Mouse (Mus musculus) kidney, embryonic 15.5 days (tissue): Measurements from ENCODE around the gene Pou2f3. TPM values are rescaled to one million over a fixed set of nuclear protein-coding genes. Genes with fewer than 3 reads are reported as not detected.
A peak's percentile ranks its signal among the peaks of the same experiment; 100 is the strongest.

Source experiments
- ATAC-seq: fragments of 200-750 bp; cut with Nextera tagmentation; replicated peaks from 2 replicates; pipeline ENCODE4 v1.8.0; 2017; ENCODE audit warnings: moderate TSS enrichment; ENCODE audit not compliant: low FRiP score
- H3K27ac ChIP-seq: fragments of 300-500 bp; sonication (generic); 2 replicates; pipeline ENCODE4 v1.5.1; 2015; ENCODE audit warnings: mild to moderate bottlenecking, inconsistent platforms
- H3K27me3 ChIP-seq: fragments of 300-500 bp; sonication (generic); 2 replicates; pipeline ENCODE4 v1.6.1; 2015; ENCODE audit warnings: inconsistent platforms
- H3K36me3 ChIP-seq: fragments of 300-500 bp; sonication (generic); 2 replicates; pipeline ENCODE4 v1.6.1; 2015; ENCODE audit warnings: inconsistent platforms
- H3K4me1 ChIP-seq: fragments of 300-500 bp; sonication (generic); 2 replicates; pipeline ENCODE4 v1.6.1; 2015; ENCODE audit warnings: inconsistent platforms
- H3K4me2 ChIP-seq: fragments of 300-500 bp; sonication (generic); 2 replicates; pipeline ENCODE4 v1.6.1; 2015; ENCODE audit warnings: moderate library complexity, mild to moderate bottlenecking, inconsistent platforms
- H3K4me3 ChIP-seq: fragments of 300-500 bp; sonication (generic); replicated peaks from 2 replicates; pipeline ENCODE4 v1.5.1; 2015; ENCODE audit warnings: mild to moderate bottlenecking, inconsistent platforms
- H3K9ac ChIP-seq: fragments of 300-500 bp; sonication (generic); 2 replicates; pipeline ENCODE4 v1.6.1; 2015; ENCODE audit warnings: mild to moderate bottlenecking, inconsistent platforms
- H3K9me3 ChIP-seq: fragments of 300-500 bp; sonication (generic); replicated peaks from 2 replicates; pipeline ENCODE4 v1.6.1; 2016; ENCODE audit warnings: inconsistent platforms
- WGBS: fragments of 180-500 bp; shearing (Covaris S2); methylation state at CpG from one replicate; pipeline ENCODE4 v1.1.7; 2015; ENCODE audit warnings: mixed read lengths; 5-methylcytosine and 5-hydroxymethylcytosine counted together
- polyA plus RNA-seq: library from polyadenylated mRNA; unstranded; fragments of >200 nt; fragmentation: Nextera tagmentation; extraction: Ambion mirVana; gene quantifications from 2 replicates; pipeline ENCODE4 v1.2.1, GENCODE M21; 2015

The Pou2f3 gene
- polyA plus RNA-seq, 1 experiment from 2014 or later: not detected

DNA sequence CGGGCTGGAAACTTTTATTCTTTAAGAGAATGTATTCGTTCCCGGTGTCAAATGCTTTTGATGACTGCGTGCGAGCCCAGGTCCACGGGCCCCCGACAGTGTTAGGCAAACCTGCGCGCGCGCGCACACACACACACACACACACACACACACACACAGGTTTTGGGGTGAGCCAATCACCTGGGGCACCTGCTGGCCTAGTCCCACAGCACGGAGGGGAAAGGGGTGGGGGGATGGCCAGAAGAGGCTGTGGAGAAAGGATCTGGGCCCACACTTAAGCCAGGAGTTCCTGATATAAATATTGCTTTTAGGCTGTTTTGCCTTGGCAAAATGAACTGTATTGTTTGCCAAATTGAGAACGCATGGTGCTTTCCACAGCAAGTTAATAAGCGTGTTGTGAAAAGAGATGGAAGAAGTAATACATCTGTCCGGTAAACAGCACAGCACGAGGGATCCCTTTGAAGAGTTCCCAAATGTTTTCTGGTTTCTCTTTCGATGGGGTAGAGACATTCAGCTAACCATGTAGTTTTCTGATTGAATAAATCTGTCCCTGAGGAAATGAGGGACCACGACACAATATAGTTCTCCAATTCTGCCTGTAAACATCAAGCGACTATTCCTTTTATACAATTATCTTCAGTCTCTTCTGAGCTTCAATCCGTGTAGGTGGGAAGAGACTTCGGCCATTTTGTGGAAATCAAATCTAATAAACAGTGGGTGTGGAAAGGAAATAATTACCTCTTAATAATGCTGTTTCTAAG, 103.6 kb downstream of the Pou2f3 start:
- Histone ChIP-seq H3K36me3 (peaks cover 17% of the 10 kb centered on the region), H3K9me3 (no peaks in the 10 kb centered on the region), H3K4me3 (peak overlapping the region; percentile 92), H3K27me3 (no peaks in the 10 kb centered on the region), H3K4me1 (peaks cover 39% of the 10 kb centered on the region), H3K9ac (peak overlapping the region; percentile 91), H3K4me2 (peak overlapping the region; percentile 78), H3K27ac (peak overlapping the region; percentile 92)
- peak; percentile 30; the same call in 1 of the 2 replicates for ATAC-seq
- WGBS: 16% methylated on average over 22 of the region's 22 CpGs

DNA sequence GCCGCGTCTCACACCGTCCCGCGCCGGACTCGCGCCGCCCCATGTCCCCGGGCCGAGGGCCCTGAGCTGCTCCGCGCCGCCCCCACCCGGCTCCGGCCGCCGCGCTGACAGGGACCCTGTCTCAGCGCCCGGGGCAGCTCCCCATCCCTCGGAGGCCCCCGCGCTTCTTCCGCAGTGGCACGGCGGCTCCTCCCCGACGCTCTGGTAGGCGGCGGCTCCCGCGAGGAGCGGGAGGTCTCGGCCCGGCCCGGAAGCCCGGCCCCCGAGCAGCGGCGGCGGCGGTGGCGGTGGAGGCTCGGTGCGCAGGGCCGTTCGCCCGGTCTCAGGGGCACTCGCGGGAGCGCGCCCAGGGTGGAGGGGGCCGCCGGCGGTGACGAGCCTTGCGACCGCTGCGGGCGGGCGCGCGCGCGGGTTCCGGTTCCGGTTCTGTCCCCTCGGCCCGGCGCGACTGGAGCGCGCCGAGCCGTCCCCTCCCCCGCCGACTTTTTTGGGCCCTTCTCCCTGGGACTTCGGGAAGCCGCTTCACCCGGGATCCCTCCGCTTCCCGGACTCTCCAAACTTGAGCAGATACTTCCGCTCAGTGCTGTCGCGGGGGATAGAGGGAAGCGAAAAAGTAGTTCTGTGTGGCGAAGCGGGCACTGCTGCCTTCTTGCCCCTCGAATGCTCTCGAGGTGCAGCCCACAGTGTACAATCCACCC, 104.4 kb downstream of the Pou2f3 start:
- H3K4me1 ChIP-seq: peaks cover 41% of the 10 kb centered on the region
- no peaks in the 10 kb centered on the region for H3K9me3 ChIP-seq
- under 1% methylated on average over 86 of the region's 91 CpGs for WGBS
- H3K4me2 ChIP-seq: peak overlapping the region; percentile 78
- H3K27me3 ChIP-seq: no peaks in the 10 kb centered on the region
- ATAC-seq: peak; percentile 77
- peak overlapping the region; percentile 92 for H3K27ac ChIP-seq
- H3K36me3 ChIP-seq: peaks cover 9% of the 10 kb centered on the region
- peak overlapping the region; percentile 91 for H3K9ac ChIP-seq
- H3K4me3 ChIP-seq: peak overlapping the region; percentile 92

DNA sequence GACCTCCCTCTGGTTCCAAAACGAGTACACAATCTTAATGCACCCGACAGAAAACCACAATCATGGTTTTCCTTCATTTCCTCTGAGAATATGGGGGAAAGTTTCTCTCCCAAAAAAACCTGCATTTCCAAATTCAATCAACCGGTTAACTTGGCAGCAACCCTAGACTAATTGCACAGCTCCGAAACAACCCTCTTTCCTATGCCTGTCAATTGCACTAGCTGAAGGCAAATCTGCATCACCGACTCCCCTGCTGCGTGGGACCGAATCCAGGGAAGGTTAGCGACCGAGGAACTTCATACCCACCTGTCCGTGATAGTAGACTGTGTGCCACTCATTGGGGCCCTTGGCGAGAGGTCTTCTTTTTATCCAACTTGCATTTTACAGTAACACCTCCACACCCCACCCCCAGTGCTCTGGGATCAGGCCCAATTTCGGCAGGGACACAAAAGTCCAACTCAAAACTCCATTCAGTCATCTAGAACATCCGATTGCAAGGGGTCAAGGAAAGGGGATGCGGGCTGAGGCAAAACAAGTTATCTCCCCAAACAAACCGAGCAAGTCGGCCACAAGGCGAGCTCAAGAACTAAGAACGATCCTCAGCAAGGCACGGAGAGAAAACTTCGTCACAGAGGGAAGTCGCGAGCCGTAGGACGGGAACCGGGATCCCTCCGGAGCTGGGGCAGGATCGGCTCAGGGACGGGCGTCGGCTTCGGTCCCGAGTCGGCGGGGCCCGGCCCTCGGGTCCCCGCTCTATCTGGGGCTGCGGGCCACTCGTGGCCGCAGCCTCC, 105.1 kb downstream of the Pou2f3 start:
- ATAC-seq: peak; percentile 30; the same call in 1 of the 2 replicates
- H3K4me1 ChIP-seq: peaks cover 43% of the 10 kb centered on the region
- no peaks in the 10 kb centered on the region for H3K9me3 ChIP-seq
- peak overlapping the region; percentile 78 for H3K4me2 ChIP-seq
- peak overlapping the region; percentile 92 for H3K4me3 ChIP-seq
- H3K9ac ChIP-seq: peak overlapping the region; percentile 91
- no peaks in the 10 kb centered on the region for H3K27me3 ChIP-seq
- under 1% methylated on average over 40 of the region's 40 CpGs for WGBS
- H3K36me3 ChIP-seq: 0 out of 2 replicates have a peak, but pooled peaks cover 1% of the 10 kb centered on the region
- peak overlapping the region; percentile 92 for H3K27ac ChIP-seq

DNA sequence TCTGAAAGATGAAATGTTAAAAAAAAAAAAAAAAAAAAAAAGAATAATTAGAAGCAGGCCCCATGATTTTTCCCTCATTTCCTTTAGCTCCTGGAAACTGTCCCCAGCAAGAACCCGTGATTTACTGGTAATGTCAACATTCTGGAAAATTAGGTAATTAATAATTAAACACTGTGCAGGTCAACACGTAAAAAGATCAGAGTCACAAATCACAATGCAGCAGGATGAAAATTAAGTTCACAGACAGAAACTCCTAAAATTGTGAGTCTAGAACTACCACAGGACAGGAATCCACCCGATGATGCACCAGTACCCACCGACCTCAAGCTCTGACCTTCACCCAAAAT, 105.7 kb downstream of the Pou2f3 start:
- peak overlapping the region; percentile 92 for H3K27ac ChIP-seq
- no peaks in the 10 kb centered on the region for H3K27me3 ChIP-seq
- peaks cover 46% of the 10 kb centered on the region for H3K4me1 ChIP-seq
- peak overlapping the region; percentile 92 for H3K4me3 ChIP-seq
- no peaks in the 10 kb centered on the region for H3K9me3 ChIP-seq
- H3K4me2 ChIP-seq: peak overlapping the region; percentile 78
- H3K36me3 ChIP-seq: no peaks in the 10 kb centered on the region
- no peak for ATAC-seq
- WGBS: 0% methylated on average over 4 of the region's 4 CpGs
- H3K9ac ChIP-seq: peak overlapping the region; percentile 91

DNA sequence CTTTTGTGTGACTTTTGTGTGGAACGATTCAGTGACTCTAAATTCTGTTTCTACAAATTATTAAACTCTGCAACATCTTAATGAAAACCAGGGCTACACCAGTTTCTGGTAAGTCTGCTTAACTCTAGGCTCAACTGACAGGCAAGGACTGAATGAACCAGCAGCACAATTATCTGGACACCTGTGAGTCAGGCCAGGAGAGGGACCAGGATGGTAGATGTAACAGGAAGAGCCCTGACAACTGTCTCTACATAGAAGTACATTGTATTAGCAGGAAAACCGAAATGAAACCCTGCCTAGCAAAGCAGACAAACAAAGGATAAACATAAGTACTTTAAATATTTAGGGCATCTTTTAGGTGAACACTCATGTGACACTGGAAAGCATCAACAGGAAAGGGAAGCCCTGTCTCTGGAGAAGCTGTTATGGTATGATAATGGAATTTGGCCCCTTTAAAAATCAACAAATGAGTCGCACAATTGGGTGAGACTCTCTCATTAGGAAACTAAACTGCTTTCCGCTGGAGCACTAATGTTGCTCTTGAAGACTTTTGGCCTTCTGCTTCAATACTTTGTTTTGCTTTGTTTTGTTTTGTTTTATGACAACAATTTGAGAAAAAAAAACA, 106.4 kb downstream of the Pou2f3 start:
- WGBS: 15% methylated on average over 4 of the region's 4 CpGs
- peak overlapping the region; percentile 91 for H3K9ac ChIP-seq
- no peaks in the 10 kb centered on the region for H3K9me3 ChIP-seq
- peak overlapping the region; percentile 78 for H3K4me2 ChIP-seq
- no peak for ATAC-seq
- no peaks in the 10 kb centered on the region for H3K36me3 ChIP-seq
- peak overlapping the region; percentile 92 for H3K4me3 ChIP-seq
- H3K4me1 ChIP-seq: peaks cover 48% of the 10 kb centered on the region
- no peaks in the 10 kb centered on the region for H3K27me3 ChIP-seq
- peak overlapping the region; percentile 58; the same call in 1 of the 2 replicates for H3K27ac ChIP-seq

DNA sequence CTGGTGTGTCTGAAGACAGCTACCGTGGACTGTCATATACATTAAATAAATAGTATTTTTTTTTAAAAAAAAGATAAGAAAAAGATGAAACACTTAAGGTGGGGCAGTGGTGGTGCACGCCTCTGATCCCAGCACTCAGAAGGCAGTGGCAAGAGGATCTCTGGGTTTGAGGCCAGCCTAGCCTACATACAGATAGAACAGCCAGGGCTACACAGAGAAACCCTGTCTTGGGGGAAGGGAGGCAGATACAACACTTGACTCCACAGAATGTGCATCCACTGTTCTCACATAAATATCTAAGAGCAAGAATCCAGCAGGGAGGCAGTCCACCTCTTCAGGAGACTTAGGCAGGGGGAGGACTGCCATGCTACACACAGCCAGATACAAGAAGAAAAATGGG, 107.2 kb downstream of the Pou2f3 start:
- no peak overlapping the region for H3K9ac ChIP-seq
- no peak for ATAC-seq
- no peak overlapping the region for H3K27ac ChIP-seq
- peak overlapping the region; percentile 78 for H3K4me2 ChIP-seq
- no peaks in the 10 kb centered on the region for H3K9me3 ChIP-seq
- no peaks in the 10 kb centered on the region for H3K36me3 ChIP-seq
- peaks cover 50% of the 10 kb centered on the region for H3K4me1 ChIP-seq
- H3K4me3 ChIP-seq: peak overlapping the region; percentile 92
- 90% methylated on average over 2 of the region's 2 CpGs for WGBS
- H3K27me3 ChIP-seq: no peaks in the 10 kb centered on the region

DNA sequence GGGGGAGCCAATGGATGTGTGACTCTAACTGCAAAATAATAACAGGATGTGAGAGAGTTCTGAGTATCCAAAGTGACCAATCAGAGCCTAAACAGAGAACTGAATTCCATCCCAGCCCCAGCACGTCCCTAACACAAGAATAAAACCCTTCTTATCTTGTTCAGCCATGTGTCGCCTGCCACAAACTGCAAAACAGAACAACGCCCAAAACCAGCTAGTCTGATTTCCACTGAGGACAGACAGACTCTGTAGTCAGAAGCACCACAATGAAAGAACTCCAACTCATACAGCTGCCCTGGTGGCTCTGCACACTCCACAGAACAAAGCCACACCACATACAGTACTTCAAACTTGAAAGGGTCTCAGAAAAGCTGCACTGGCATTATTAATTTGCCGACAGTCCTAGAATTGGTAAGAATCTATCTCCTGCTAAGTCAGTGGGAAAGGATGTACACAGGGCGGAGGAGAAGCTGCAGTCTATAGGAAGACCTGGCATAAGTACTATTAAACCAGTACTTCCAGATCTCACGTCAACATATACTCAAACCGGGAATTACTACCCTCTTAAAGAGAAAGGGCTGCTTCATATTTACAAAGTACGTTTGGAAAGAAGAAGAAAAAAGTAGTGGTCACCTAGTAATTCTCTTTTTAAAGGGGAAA, 108.1 kb downstream of the Pou2f3 start:
- no peak overlapping the region for H3K9ac ChIP-seq
- H3K4me1 ChIP-seq: peaks cover 50% of the 10 kb centered on the region
- H3K27me3 ChIP-seq: no peaks in the 10 kb centered on the region
- 67% methylated on average over 8 of the region's 8 CpGs for WGBS
- H3K27ac ChIP-seq: peak overlapping the region; percentile 46; the same call in 1 of the 2 replicates
- H3K9me3 ChIP-seq: no peaks in the 10 kb centered on the region
- peak overlapping the region; percentile 92 for H3K4me3 ChIP-seq
- no peaks in the 10 kb centered on the region for H3K36me3 ChIP-seq
- peak overlapping the region; percentile 78 for H3K4me2 ChIP-seq
- ATAC-seq: no peak

DNA sequence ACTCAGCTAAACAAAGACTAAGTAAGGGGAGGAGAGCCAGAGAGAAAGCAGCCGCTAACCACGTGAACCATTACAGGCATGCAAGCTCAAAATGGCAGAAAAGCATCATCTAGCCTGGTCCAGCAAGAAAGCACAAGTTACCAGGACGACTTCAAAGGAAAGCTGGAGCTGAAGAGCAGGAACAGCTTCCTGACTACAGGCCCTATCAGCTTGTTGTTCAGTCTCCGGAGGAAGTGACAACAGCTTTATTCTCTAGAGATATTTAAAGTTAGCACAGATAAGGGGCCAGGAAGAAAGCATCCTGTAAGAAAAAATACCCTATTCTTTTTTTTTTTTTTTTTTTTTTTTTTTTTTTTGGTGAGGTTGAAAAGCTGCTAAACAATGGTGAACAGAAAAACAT, 111.2 kb downstream of the Pou2f3 start:
- Histone ChIP-seq H3K4me1 (peaks cover 52% of the 10 kb centered on the region), H3K36me3 (no peaks in the 10 kb centered on the region), H3K9ac (no peak overlapping the region), H3K4me2 (no peak overlapping the region), H3K4me3 (no peak overlapping the region), H3K27me3 (no peaks in the 10 kb centered on the region), H3K27ac (no peak overlapping the region; the same call in 1 of the 2 replicates), H3K9me3 (no peaks in the 10 kb centered on the region)
- no peak for ATAC-seq
- WGBS: 48% methylated on average over 4 of the region's 4 CpGs

DNA sequence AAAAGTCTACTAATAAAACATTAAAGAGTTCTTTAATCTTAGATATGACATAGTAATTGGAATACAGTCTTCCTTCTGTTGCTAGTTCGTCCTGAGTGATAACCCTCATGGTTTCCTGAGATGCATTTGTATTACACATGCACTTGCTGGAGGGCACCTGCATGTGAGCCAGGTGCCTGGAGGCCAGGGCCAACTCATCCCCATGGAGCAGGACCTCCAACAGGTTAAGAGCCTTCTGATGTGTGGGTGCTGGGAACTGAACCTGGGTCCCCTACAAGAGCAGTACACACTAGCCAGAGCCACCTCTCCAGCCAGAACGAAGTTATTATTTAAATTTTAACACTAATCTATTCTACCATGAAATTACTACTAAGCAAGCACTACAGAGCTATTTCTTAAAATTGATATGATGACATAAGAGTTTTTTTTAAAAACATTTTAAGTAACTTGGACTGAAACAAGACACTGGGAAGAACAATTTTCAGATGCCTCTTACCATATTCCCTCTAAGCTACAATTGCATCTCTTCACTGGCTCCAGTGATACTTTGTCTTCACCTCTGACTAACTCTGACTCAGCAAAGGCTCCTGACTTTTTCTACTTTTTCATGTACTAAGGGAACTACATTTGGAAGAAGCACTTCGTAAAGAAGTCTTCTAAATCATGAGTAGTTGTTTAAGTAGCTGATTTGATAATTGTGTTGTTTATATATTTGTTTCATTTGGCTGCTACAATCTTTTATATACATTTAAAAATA, 112.2 kb downstream of the Pou2f3 start:
- H3K36me3 ChIP-seq: no peaks in the 10 kb centered on the region
- H3K4me3 ChIP-seq: no peak overlapping the region
- no peak for ATAC-seq
- peaks cover 49% of the 10 kb centered on the region for H3K4me1 ChIP-seq
- no peak overlapping the region for H3K27ac ChIP-seq
- no peak overlapping the region for H3K4me2 ChIP-seq
- H3K27me3 ChIP-seq: no peaks in the 10 kb centered on the region
- H3K9me3 ChIP-seq: no peaks in the 10 kb centered on the region
- WGBS: 87% methylated on average over 3 of the region's 3 CpGs
- no peak overlapping the region for H3K9ac ChIP-seq

DNA sequence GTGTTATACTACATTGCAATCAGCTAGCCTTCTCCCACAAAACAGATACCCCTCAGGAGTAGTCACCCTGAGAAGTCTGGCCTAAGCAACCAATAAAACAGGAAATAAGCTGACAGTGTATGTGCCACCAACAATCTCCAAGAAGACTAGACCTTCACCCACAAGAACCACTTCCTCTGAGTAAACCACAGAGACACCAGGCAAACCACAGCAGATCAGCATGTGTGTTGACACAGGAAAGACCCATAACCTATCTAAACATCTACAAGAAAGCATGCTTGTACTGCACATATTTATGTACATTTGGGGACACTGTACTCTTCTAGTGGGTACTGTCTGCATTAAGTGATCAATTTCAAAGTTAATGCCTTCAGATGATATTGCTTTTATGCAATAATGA, 113.8 kb downstream of the Pou2f3 start:
- H3K4me2 ChIP-seq: no peak overlapping the region
- ATAC-seq: no peak
- H3K4me3 ChIP-seq: no peak overlapping the region
- H3K27me3 ChIP-seq: no peaks in the 10 kb centered on the region
- no peak overlapping the region for H3K27ac ChIP-seq
- no peak overlapping the region for H3K9ac ChIP-seq
- H3K36me3 ChIP-seq: no peaks in the 10 kb centered on the region
- H3K4me1 ChIP-seq: peaks cover 35% of the 10 kb centered on the region
- no peaks in the 10 kb centered on the region for H3K9me3 ChIP-seq

DNA sequence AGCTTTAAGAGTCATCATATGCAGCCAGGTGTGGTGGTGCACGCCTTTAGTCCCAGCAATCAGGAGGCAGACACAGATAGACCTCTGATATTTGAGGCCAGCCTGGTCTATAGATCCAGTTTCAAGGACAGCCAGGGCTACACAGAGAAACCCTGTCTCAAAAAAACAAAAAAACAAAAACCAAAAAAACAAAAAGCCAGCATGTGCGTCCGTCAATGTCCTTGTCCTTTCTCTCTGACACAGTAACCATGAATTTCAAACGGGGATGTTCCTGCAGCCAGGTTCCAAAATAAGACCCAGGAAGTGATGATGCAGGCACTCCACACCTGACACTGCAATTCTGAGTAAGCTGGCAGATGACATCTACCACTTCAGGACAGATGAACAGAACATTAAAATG, 115.3 kb downstream of the Pou2f3 start:
- Histone ChIP-seq H3K36me3 (no peaks in the 10 kb centered on the region), H3K27ac (no peak overlapping the region), H3K4me3 (no peak overlapping the region), H3K9me3 (no peaks in the 10 kb centered on the region), H3K4me1 (peaks cover 29% of the 10 kb centered on the region), H3K4me2 (no peak overlapping the region), H3K27me3 (no peaks in the 10 kb centered on the region), H3K9ac (no peak overlapping the region)
- 84% methylated on average over 4 of the region's 4 CpGs for WGBS
- ATAC-seq: no peak
